Mouse (Mus musculus) cerebellum, adult 2 months (tissue): ENCODE measurements around the gene Sprr1b.

Experiments
- CTCF ChIP-seq: fragments of 200-500 bp; IDR thresholded peaks from 2 replicates; pipeline ENCODE4 v1.5.1; 2011; ENCODE audit warnings: low read depth, mild to moderate bottlenecking, control low read depth, low read length, moderate library complexity, borderline replicate concordance; ENCODE audit not compliant: insufficient read depth
- POLR2A ChIP-seq: fragments of 200-500 bp; IDR thresholded peaks from 2 replicates; pipeline ENCODE4 v1.6.1; 2011; ENCODE audit warnings: low read length, control low read depth, borderline replicate concordance; ENCODE audit not compliant: insufficient read depth

DNA sequence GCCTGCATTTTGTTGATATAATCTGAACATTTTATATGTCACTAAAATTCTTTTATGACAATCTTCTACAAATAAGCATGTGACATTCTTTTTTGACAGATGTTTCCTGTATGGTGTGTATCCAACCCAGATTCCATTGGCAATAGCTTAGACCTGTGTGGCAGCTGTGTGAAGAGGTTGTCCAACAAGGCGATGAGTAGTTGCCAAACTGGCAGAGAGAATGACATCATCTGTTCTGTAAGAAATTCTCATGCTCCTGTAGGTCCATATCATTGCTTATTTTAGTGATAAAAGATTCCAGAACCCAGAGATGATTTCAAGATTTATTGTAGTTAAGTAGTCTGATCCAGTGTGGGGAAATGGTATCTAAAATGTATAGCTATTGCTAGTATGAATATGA is 28.0 kb upstream of the Sprr1b start:
- TF ChIP-seq CTCF, result no peak
- TF ChIP-seq POLR2A, result no peak
